Comparison of ENCODE assay signal across 34 mouse cellular contexts in genomic region chr11:100774261-100774660, GRCm38 (mm10). TPM values are rescaled to one million over a fixed set of nuclear protein-coding genes. Genes with fewer than 3 reads are reported as not detected.
A peak's percentile ranks its signal among the peaks of the same experiment; 100 is the strongest.
DNase-seq lines count a peak whose midpoint lies in the region; ATAC-seq and TF ChIP-seq lines count a peak whose summit lies in the region.
"Had no signal": no experiment of that assay in that cellular context is flagged by ENCODE, and none has a peak within 500 bp of the region (broad histone marks: within the 10 kb centered on the region; RNA-seq: fewer than 3 reads in every experiment).

No protein-coding gene starts in this region.

- 86% methylated on average over 4 of the region's 4 CpGs for WGBS in forebrain, embryonic 10.5 days
- 78% methylated on average over 4 of the region's 4 CpGs for WGBS in forebrain, embryonic 14.5 days

- no peak overlapping the region for H3K4me2 ChIP-seq in forebrain, embryonic 14.5 days (ENCODE audit: low read length)
- H3K4me2 ChIP-seq: forebrain, embryonic 15.5 days; heart, embryonic 11.5 days; hindbrain, embryonic 13.5 days; intestine, embryonic 15.5 days had no signal

- H3K4me1 ChIP-seq in E14TG2a.4 (replicated peaks; ENCODE audit: low read depth, low read length) (peaks cover 33% of the 10 kb centered on the region), MEL (ENCODE audit: control insufficient read depth in 1 of 2, insufficient read depth in 2 of 2, low read length in 2 of 2) (peaks cover 0 to 5% of the 10 kb centered on the region in 2 experiments; a peak in 3 of 4 replicates)
- H3K4me1 ChIP-seq in forebrain, embryonic 10.5 days, result peaks cover 15% of the 10 kb centered on the region
- H3K4me1 ChIP-seq in forebrain, embryonic 14.5 days (ENCODE audit: control insufficient read depth, insufficient read depth, low read length), result no peaks in the 10 kb centered on the region

- peak overlapping the region; percentile 57 for H3K4me3 ChIP-seq in E14TG2a.4 (replicated peaks; ENCODE audit: low read length)
- no peak overlapping the region for H3K4me3 ChIP-seq in MEL (ENCODE audit: control insufficient read depth in 1 of 2, insufficient read depth in 1 of 2, low read depth in 2 of 2, low read length in 2 of 2)
- H3K4me3 ChIP-seq in forebrain, embryonic 10.5 days, result no peak overlapping the region
- H3K4me3 ChIP-seq in forebrain, embryonic 14.5 days (ENCODE audit: low read depth, low read length), result no peak overlapping the region
- H3K4me3 ChIP-seq: forebrain, embryonic 15.5 days; hindbrain, embryonic 13.5 days; intestine, embryonic 15.5 days had no signal

- no peak for TF ChIP-seq CTCF in E14TG2a.4 (conservative IDR thresholded peaks at IDR 0.05; ENCODE audit: low read length)
- no peak for TF ChIP-seq CTCF in MEL (IDR thresholded peaks at IDR 0.05 in 2 of 3, conservative IDR thresholded peaks at IDR 0.05 in 1 of 3; ENCODE audit: control insufficient read depth in 1 of 3, insufficient read depth in 1 of 3, low read depth in 2 of 3, low read length in 3 of 3, poor library complexity in 1 of 3, severe bottlenecking in 1 of 3)

- H3K36me3 ChIP-seq in E14TG2a.4 (ENCODE audit: insufficient read depth, low read length), result peaks cover 1% of the 10 kb centered on the region; the same call in 1 of the 2 replicates
- peaks cover 0 to 2% of the 10 kb centered on the region in 2 experiments; a peak in 1 of 4 replicates for H3K36me3 ChIP-seq in MEL (ENCODE audit: control insufficient read depth in 1 of 2, insufficient read depth in 2 of 2, low read length in 2 of 2)
- no peaks in the 10 kb centered on the region; the same call in 1 of the 2 replicates for H3K36me3 ChIP-seq in splenic B cell, adult 2 months (ENCODE audit: control insufficient read depth, insufficient read depth, low read length, poor library complexity, severe bottlenecking)
- 0 out of 2 replicates have a peak, but pooled peaks cover under 1% of the 10 kb centered on the region for H3K36me3 ChIP-seq in forebrain, embryonic 10.5 days (replicated peaks)
- no peaks in the 10 kb centered on the region for H3K36me3 ChIP-seq in forebrain, embryonic 14.5 days (ENCODE audit: control insufficient read depth, insufficient read depth, low read length)
- H3K36me3 ChIP-seq: forebrain, embryonic 15.5 days; intestine, embryonic 15.5 days had no signal

- H3K9me3 ChIP-seq in E14TG2a.4 (ENCODE audit: low read length) (no peaks in the 10 kb centered on the region), MEL (replicated peaks; ENCODE audit: insufficient read depth, low read length) (no peaks in the 10 kb centered on the region)
- no peaks in the 10 kb centered on the region for H3K9me3 ChIP-seq in forebrain, embryonic 10.5 days
- H3K9me3 ChIP-seq in forebrain, embryonic 14.5 days (replicated peaks; ENCODE audit: control insufficient read depth, low read length), result no peaks in the 10 kb centered on the region
- H3K9me3 ChIP-seq: forebrain, embryonic 15.5 days; hindbrain, embryonic 13.5 days; intestine, embryonic 15.5 days had no signal

- no peak for TF ChIP-seq RAD21 in MEL (IDR thresholded peaks at IDR 0.05; ENCODE audit: low read depth, low read length)

- peak; percentile 32 for DNase-seq in 416B (ENCODE audit: low read depth)
- DNase-seq in MEL (ENCODE audit: low read depth, low spot score), result peak; percentile 53
- peak; percentile 23 for DNase-seq in splenic B cell, adult 2 months (ENCODE audit: low read depth, low spot score)
- no peak for DNase-seq in forebrain, embryonic 10.5 days (ENCODE audit: extremely low spot score, low spot score)
- no peak for DNase-seq in lung, postnatal 4 days
- DNase-seq in forebrain, embryonic 14.5 days (ENCODE audit: low spot score), result no peak
- DNase-seq: adrenal gland, adult 8-10 months; adrenal gland, postnatal 25 days; cerebellum, adult 11-12 months; cerebellum, adult 8-10 months; cerebellum, postnatal 14 days; gastrocnemius, postnatal 10 days; gastrocnemius, postnatal 36 days; heart, adult 11 months; kidney, adult 11 months had no signal

- no peak for ATAC-seq in forebrain, embryonic 14.5 days
- ATAC-seq: activated CD4-positive, CD25-positive, alpha-beta regulatory T cell, adult 4 months; CD4-positive, CD25-positive, alpha-beta regulatory T cell, adult 4 months; forebrain, embryonic 15.5 days; hindbrain, embryonic 16.5 days; intestine, embryonic 15.5 days; Patski had no signal

- no peaks in the 10 kb centered on the region for H3K27me3 ChIP-seq in E14TG2a.4 (ENCODE audit: insufficient read depth, low read length)
- no peaks in the 10 kb centered on the region for H3K27me3 ChIP-seq in MEL (ENCODE audit: control insufficient read depth in 1 of 2, insufficient read depth in 2 of 2, low read length in 2 of 2)
- no peaks in the 10 kb centered on the region for H3K27me3 ChIP-seq in splenic B cell, adult 2 months (ENCODE audit: control insufficient read depth, insufficient read depth, low read length, poor library complexity, severe bottlenecking)
- no peaks in the 10 kb centered on the region for H3K27me3 ChIP-seq in forebrain, embryonic 10.5 days (ENCODE audit: poor library complexity, severe bottlenecking)
- no peaks in the 10 kb centered on the region for H3K27me3 ChIP-seq in forebrain, embryonic 14.5 days (replicated peaks; ENCODE audit: control insufficient read depth, insufficient read depth, low read length)
- H3K27me3 ChIP-seq: forebrain, embryonic 15.5 days; hindbrain, embryonic 13.5 days; intestine, embryonic 15.5 days; Patski had no signal

- H3K79me2 ChIP-seq in MEL (ENCODE audit: control insufficient read depth, insufficient read depth, low read length, poor library complexity), result no peaks in the 10 kb centered on the region; the same call in 1 of the 2 replicates

- H3K27ac ChIP-seq in MEL (ENCODE audit: control insufficient read depth, low read depth, low read length), result no peak overlapping the region
- no peak overlapping the region for H3K27ac ChIP-seq in forebrain, embryonic 10.5 days
- H3K27ac ChIP-seq in forebrain, embryonic 14.5 days (ENCODE audit: low read depth, low read length), result no peak overlapping the region
- H3K27ac ChIP-seq: forebrain, embryonic 15.5 days; hindbrain, embryonic 13.5 days; intestine, embryonic 15.5 days had no signal

- no peak for TF ChIP-seq EP300 in MEL (IDR thresholded peaks at IDR 0.05; ENCODE audit: low read depth in 1 of 2, low read length in 2 of 2)

- no peak for TF ChIP-seq POLR2A in MEL (IDR thresholded peaks at IDR 0.05; ENCODE audit: control insufficient read depth in 1 of 2, insufficient read depth in 1 of 2, low read depth in 1 of 2, low read length in 2 of 2, poor library complexity in 1 of 2)

- no peak overlapping the region for H3K9ac ChIP-seq in MEL (ENCODE audit: control insufficient read depth, low read depth, low read length, poor library complexity, severe bottlenecking)
- no peak overlapping the region for H3K9ac ChIP-seq in forebrain, embryonic 14.5 days (ENCODE audit: low read length)
- H3K9ac ChIP-seq: forebrain, embryonic 15.5 days; hindbrain, embryonic 13.5 days; intestine, embryonic 15.5 days had no signal

TF ChIP-seq in MEL, 35 proteins besides CTCF, POLR2A, EP300 and RAD21:
- TF ChIP-seq RCOR1 (IDR thresholded peaks at IDR 0.05; ENCODE audit: low read depth, low read length) (no peak), E2F4 (IDR thresholded peaks at IDR 0.05; ENCODE audit: borderline replicate concordance, low read depth, low read length) (no peak), NELFE (IDR thresholded peaks at IDR 0.05; ENCODE audit: low read depth, low read length) (peak; percentile 37; the same call in 1 of the 2 replicates), CHD1 (IDR thresholded peaks at IDR 0.05; ENCODE audit: low read depth, low read length) (no peak), ZNF384 (IDR thresholded peaks at IDR 0.05; ENCODE audit: low read depth, low read length) (no peak)
TF ChIP-seq in MEL: peak in this region for 1.

RNA-seq across cellular contexts. Expression of gene Ghdc, which starts 3.5 kb away (rescaled TPM):
- 5.7 and 7.1 TPM in 2 replicates for total RNA-seq in MEL (2012; rRNA removed)
- polyA plus RNA-seq in MEL (2012; ENCODE audit: insufficient read depth in 1 of 2, insufficient read length in 2 of 2, low read depth in 1 of 2, low replicate concordance in 2 of 2, missing spikeins in 1 of 2), result 1 to 10 TPM in 1 of 2 experiments, not detected in 1; 9.2 TPM
- polyA plus RNA-seq in forebrain, embryonic 10.5 days (2016; fragmentation: Nextera tagmentation; extraction: Ambion mirVana), result 2.8 and 3.0 TPM in 2 replicates
- 0.94 and 1.7 TPM in 2 replicates for polyA plus RNA-seq in forebrain, embryonic 14.5 days (2014; fragmentation: Nextera tagmentation; extraction: Ambion mirVana)

RNA-seq across cellular contexts. Expression of gene Hcrt, which starts 11.5 kb away (rescaled TPM):
- not detected in 2 replicates for total RNA-seq in MEL (2012; rRNA removed)
- not detected for polyA plus RNA-seq in MEL (2012; ENCODE audit: insufficient read depth in 1 of 2, insufficient read length in 2 of 2, low read depth in 1 of 2, low replicate concordance in 2 of 2, missing spikeins in 1 of 2)
- not detected in 2 replicates for polyA plus RNA-seq in forebrain, embryonic 10.5 days (2016; fragmentation: Nextera tagmentation; extraction: Ambion mirVana)
- 0.53 and 1.4 TPM in 2 replicates for polyA plus RNA-seq in forebrain, embryonic 14.5 days (2014; fragmentation: Nextera tagmentation; extraction: Ambion mirVana)
- total RNA-seq: adrenal gland, adult 8-10 months; adrenal gland, postnatal 25 days; ES-E14; gastrocnemius, postnatal 10 days; gastrocnemius, postnatal 36 days; heart, adult 8-10 months; heart, postnatal 25 days; hematopoietic stem cell, adult 5-6 weeks had no signal
- polyA plus RNA-seq: activated CD4-positive, CD25-positive, alpha-beta regulatory T cell, adult 4 months; C2C12; CD4-positive, CD25-positive, alpha-beta regulatory T cell, adult 4 months; embryonic facial prominence, embryonic 11.5 days; embryonic facial prominence, embryonic 14.5 days; forebrain, embryonic 11.5 days; heart, embryonic 11.5 days; heart, embryonic 14.5 days; heart, postnatal 0 days; intestine, embryonic 15.5 days; Patski had no signal

RNA-seq across cellular contexts. Expression of gene Kcnh4, which starts 14.5 kb away (rescaled TPM):
- 0.07 and 0.08 TPM in 2 replicates for total RNA-seq in MEL (2012; rRNA removed)
- under 1 TPM in 1 of 2 experiments, not detected in 1; 0.04 TPM for polyA plus RNA-seq in MEL (2012; ENCODE audit: insufficient read depth in 1 of 2, insufficient read length in 2 of 2, low read depth in 1 of 2, low replicate concordance in 2 of 2, missing spikeins in 1 of 2)
- 0.62 and 0.78 TPM in 2 replicates for polyA plus RNA-seq in forebrain, embryonic 10.5 days (2016; fragmentation: Nextera tagmentation; extraction: Ambion mirVana)
- 3.5 and 4.4 TPM in 2 replicates for polyA plus RNA-seq in forebrain, embryonic 14.5 days (2014; fragmentation: Nextera tagmentation; extraction: Ambion mirVana)
- total RNA-seq: gastrocnemius, postnatal 10 days; gastrocnemius, postnatal 36 days; heart, adult 8-10 months; heart, postnatal 25 days; hematopoietic stem cell, adult 5-6 weeks had no signal
- polyA plus RNA-seq: C2C12; CD4-positive, CD25-positive, alpha-beta regulatory T cell, adult 4 months; heart, embryonic 11.5 days; heart, embryonic 14.5 days; heart, postnatal 0 days had no signal

RNA-seq across cellular contexts. Expression of gene Rab5c, which starts 36.2 kb away (rescaled TPM):
- total RNA-seq in MEL (2012; rRNA removed), result 233 and 263 TPM in 2 replicates
- polyA plus RNA-seq in MEL (2012; ENCODE audit: insufficient read depth in 1 of 2, insufficient read length in 2 of 2, low read depth in 1 of 2, low replicate concordance in 2 of 2, missing spikeins in 1 of 2), result 100 to 1,000 TPM in 1 of 2 experiments, not detected in 1; 249 TPM
- polyA plus RNA-seq in forebrain, embryonic 10.5 days (2016; fragmentation: Nextera tagmentation; extraction: Ambion mirVana), result 13.2 and 14.9 TPM in 2 replicates
- 133 and 142 TPM in 2 replicates for polyA plus RNA-seq in forebrain, embryonic 14.5 days (2014; fragmentation: Nextera tagmentation; extraction: Ambion mirVana)

Comparison
In these comparisons a context has a peak if more than half of its experiments do, and no peak if none do; other contexts are left out.
1. DNase-seq: peak in 416B (single experiment), MEL (single experiment) and splenic B cell, adult 2 months (single experiment); none in forebrain, embryonic 10.5 days (single experiment), lung, postnatal 4 days (0 of 2) and forebrain, embryonic 14.5 days (single experiment).